Mouse (Mus musculus): Measurements from ENCODE around the gene Anp32a.
A peak's percentile ranks its signal among the peaks of the same experiment; 100 is the strongest.

Anp32a gene

GRCm38 (mm10) chr9:62420261-62420917 is 79.3 kb downstream of the Anp32a start:
- no peak for DNase-seq

GRCm38 (mm10) chr9:62421027-62421426 is 79.9 kb downstream of the Anp32a start:
- peak; percentile 50 to 55 for DNase-seq

GRCm38 (mm10) chr9:62421911-62422310 is 80.8 kb downstream of the Anp32a start:
- no peak for DNase-seq

GRCm38 (mm10) chr9:62422926-62423325 is 81.8 kb downstream of the Anp32a start:
- no peak for DNase-seq

- DNase-seq, result no peak
Observed at GRCm38 (mm10) chr9:62423871-62424270, 82.8 kb downstream of the Anp32a start.

- DNase-seq, result no peak
Observed at GRCm38 (mm10) chr9:62425265-62425664, 84.2 kb downstream of the Anp32a start.

- no peak for DNase-seq
Observed at GRCm38 (mm10) chr9:62426021-62426420, 84.9 kb downstream of the Anp32a start.

GRCm38 (mm10) chr9:62426531-62426930 is 85.4 kb downstream of the Anp32a start:
- no peak for DNase-seq

- no peak for DNase-seq
Observed at GRCm38 (mm10) chr9:62427010-62427409, 85.9 kb downstream of the Anp32a start.

Data from thymus, adult 18-20 months (tissue).